Mouse (Mus musculus) left cerebral cortex, postnatal 10 days (tissue): ENCODE data around the gene Megf11. TPM values are rescaled to one million over a fixed set of nuclear protein-coding genes. Genes with fewer than 3 reads are reported as not detected.

Experiments
- DNase-seq, 2 experiments: peaks; one replicate each; pipeline ENCODE4 v3.0.0; 2021 to 2022; ENCODE audit warnings: low spot score in 2 of 2, mixed read lengths in 1 of 2; ENCODE audit errors: extremely low spot score in 1 of 2
- intact Hi-C: fragments of 180-260 bp; cut with DNase I; formaldehyde crosslinking; loops from one replicate; pipeline ENCODE4 v1.15.1; 2025
- microRNA-seq: library from miRNA; unstranded; fragments of <30 nt; microRNA quantifications from one replicate; pipeline ENCODE4 v1.2.0, GENCODE M21; 2022
- total RNA-seq, 2 experiments: library from RNA; stranded (reverse); gene quantifications; 2 replicates each; pipeline ENCODE4 v1.2.3; 2021

Megf11 gene
- total RNA-seq, 2 experiments from 2014 or later = 7.3 to 9.1 TPM

GRCm38 (mm10) chr9:64737406-64738201 is 352.2 kb downstream of the Megf11 start, which contains the start of gene Rab11a:
Gene Rab11a, minus strand, starts transcription at chr9:64737758.
- intact Hi-C loops = loop anchor here (5.0 kb wide), 1 partner anchor 395 kb away; the partner anchor contains the start of gene Dis3l

GRCm38 (mm10) chr9:64739001-64739400 is 353.6 kb downstream of the Megf11 start:
- DNase-seq = no peak
- intact Hi-C loops = loop anchor here (5.0 kb wide), 1 partner anchor 397 kb away; the partner anchor contains the start of gene Dis3l

More at GRCm38 (mm10) chr9:64737406-64738201, 352.2 kb downstream of the Megf11 start, which contains the start of gene Rab11a:
- peak; percentile 94 to 99 for DNase-seq

GRCm38 (mm10) chr9:64742453-64742852 is 357.0 kb downstream of the Megf11 start:
- intact Hi-C loops = no loop called here
- no peak for DNase-seq

GRCm38 (mm10) chr9:64747735-64748134 is 362.3 kb downstream of the Megf11 start:
- DNase-seq = no peak
- intact Hi-C loops = no loop called here

- intact Hi-C loops = no loop called here
- no peak for DNase-seq
Measured at GRCm38 (mm10) chr9:64749314-64749713, 363.9 kb downstream of the Megf11 start.

- intact Hi-C loops = no loop called here
- DNase-seq = no peak
Measured at GRCm38 (mm10) chr9:64752575-64752974, 367.1 kb downstream of the Megf11 start.

GRCm38 (mm10) chr9:64758052-64758451 is 372.6 kb downstream of the Megf11 start:
- intact Hi-C loops = no loop called here
- DNase-seq = peak in 1 of 2 experiments; percentile 30

Small RNA genes within 50 kb of the gene (microRNA-seq; reads per million reads assigned to microRNA genes)
- not detected for gene Gm47308

Other genes starting within 250 kb of the Megf11 start
- 1 to 10 TPM; 5.1 to 7.1 TPM for gene Zwilch, start 212.5 kb upstream of the Megf11 start, total RNA-seq
- 100 to 1,000 TPM; 554 to 592 TPM for gene Rpl4, start 212.3 kb upstream of the Megf11 start, total RNA-seq
- gene Snapc5, start 206.4 kb upstream of the Megf11 start, total RNA-seq = 10 to 100 TPM; 19.3 to 19.9 TPM
- gene Uchl4, start 150.4 kb upstream of the Megf11 start, total RNA-seq = 1 to 10 TPM; 4.0 to 4.3 TPM
- 100 to 1,000 TPM; 155 to 165 TPM for gene Map2k1, start 132.0 kb upstream of the Megf11 start, total RNA-seq
- gene Tipin, start 104.0 kb upstream of the Megf11 start, total RNA-seq = 10 to 100 TPM; 18.0 to 19.4 TPM
- 10 to 100 TPM; 28.5 to 30.2 TPM for gene Dis3l, start 44.3 kb upstream of the Megf11 start, total RNA-seq